Mouse (Mus musculus) cerebellum, adult 9-10 months (tissue): ENCODE results near the gene Gramd4.
"Not testable (repeated sequence)": the region's sequence is repeated elsewhere in the genome, so short reads cannot be mapped to it uniquely, and the experiment has no call there.

Source experiments
- DNase-seq: peaks from one replicate; pipeline ENCODE4 v3.0.0; 2022

The Gramd4 gene

DNA sequence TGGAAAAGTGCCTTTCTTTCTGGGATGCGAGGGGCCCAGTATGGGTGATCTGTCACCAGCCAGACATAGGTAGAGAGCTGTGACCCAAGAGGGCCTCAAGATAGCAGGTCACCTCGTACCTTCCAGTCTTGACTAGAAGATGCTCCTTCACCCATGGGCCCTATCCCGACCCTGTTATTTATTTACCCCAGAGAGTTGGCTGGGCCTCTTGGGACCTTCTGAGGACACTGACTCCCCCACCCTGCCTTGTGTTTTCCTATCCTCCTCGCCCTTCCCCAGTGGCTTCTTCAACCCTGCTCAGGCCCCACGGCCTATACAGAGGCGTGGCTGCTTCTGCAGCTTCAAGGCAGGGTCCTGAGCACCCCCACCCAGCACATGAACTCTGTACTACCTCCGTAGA is 61.7 kb downstream of the Gramd4 start:
- DNase-seq = no peak

DNA sequence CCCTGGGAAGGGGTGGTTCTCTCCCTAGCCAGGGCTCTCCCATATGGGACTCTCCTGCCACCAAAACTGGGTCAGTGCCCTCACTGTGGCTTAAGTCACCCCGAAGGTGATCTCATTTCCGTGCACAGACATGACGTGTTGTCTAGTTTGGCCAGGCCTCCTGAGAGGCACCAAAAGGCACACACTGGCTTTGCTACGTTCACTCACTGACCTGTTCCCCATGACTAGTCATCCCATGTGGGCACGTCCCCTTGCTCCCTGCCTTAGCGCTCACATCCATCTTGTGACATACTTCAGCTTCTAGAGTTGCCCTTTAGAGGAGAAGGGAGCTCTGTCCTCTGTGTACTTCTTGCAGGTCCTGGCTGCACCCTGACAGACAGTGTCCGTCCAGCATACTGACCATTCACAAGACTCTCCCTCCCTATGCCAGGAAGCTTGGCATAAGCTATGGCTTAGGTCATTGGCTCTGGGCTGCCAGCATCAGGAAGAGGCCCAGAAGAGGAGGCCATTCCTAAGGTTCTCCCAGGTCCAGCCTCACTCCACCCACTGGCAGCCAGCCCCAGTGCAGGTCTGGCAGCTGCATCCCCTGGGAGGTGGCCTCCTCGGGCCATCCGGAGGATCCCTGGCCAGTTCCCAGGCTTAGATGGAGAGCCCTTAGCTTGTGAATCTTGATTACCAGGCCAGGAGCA is 64.9 kb downstream of the Gramd4 start:
- DNase-seq = peak; percentile 89

DNA sequence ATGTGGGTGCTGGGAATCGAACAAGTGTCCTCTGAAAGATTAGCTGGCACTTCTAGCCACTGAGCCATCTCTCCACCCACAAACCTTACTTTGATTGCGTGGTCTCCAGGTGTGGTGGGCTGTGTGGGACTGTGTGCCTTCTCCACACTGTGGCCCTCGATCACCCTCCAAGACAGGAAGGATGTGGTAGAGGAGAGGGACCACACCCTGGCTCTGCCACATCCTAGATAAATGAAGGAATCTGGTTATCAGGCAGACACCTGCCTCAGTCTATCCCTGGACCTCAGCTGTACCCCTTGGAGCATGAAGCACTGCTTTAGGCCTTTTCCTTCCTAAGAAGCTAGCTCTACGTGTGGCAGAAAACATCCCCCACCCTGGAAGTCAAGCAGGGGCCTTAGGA is 65.9 kb downstream of the Gramd4 start:
- DNase-seq = peak; percentile 30

DNA sequence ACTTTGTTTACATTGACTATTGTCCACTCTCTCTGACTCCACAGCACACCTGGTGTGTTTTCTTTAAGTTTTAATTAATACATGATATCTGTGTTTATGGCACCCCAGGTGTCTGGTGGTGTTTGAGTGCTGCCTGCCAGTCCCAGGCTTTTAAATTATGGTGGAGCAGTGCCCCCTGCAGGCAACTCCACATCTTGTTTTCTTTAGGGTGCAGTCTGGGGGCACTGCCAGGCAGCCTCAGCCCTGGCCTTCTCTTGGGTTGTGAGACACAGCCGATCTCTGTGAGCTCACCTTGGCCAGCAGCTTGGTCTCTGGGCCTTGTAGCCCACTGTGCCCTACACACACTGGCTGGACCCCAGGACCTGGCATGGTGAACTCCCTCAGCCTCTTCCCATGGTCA is 66.9 kb downstream of the Gramd4 start:
- peak; percentile 85 for DNase-seq

DNA sequence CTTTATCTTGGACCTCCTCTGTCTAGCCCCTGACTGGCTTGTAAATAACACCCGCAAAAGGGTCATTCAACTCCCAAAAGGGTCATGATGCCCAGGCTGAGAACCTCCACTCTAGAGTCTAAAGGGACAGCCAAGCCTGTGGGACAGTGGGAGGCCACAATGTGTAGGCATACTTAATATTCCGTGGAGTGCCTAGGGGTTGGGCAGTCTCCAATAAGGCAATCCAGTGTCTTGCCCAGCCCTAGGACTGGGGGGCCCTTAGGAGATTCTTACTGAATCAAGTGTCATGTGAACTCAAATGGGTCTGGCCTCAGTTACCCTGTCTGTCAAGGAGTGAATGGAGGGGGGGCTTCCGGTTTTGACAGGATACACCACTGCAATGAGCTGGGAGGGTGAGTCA is 71.5 kb downstream of the Gramd4 start:
- DNase-seq = no peak

DNA sequence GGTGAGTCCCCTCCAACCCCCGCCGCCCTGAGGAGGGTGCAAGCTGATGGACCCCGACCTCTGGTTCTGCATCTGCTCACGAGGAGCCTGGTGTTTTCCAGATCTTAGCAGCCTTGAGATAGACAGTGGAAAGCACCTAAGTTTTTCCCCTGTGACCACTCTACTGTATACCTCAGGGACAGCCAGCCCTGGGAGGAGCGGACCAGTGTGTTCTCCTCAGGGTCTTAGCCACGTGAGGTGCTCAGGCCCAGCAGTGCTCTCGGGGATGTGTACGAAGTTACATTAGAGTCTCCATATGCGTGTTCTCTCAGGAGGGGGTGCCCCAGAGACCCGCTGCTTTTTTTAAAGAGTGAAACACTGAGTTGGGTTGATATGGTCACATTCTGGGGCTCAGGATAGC is 73.2 kb downstream of the Gramd4 start:
- no peak for DNase-seq

DNA sequence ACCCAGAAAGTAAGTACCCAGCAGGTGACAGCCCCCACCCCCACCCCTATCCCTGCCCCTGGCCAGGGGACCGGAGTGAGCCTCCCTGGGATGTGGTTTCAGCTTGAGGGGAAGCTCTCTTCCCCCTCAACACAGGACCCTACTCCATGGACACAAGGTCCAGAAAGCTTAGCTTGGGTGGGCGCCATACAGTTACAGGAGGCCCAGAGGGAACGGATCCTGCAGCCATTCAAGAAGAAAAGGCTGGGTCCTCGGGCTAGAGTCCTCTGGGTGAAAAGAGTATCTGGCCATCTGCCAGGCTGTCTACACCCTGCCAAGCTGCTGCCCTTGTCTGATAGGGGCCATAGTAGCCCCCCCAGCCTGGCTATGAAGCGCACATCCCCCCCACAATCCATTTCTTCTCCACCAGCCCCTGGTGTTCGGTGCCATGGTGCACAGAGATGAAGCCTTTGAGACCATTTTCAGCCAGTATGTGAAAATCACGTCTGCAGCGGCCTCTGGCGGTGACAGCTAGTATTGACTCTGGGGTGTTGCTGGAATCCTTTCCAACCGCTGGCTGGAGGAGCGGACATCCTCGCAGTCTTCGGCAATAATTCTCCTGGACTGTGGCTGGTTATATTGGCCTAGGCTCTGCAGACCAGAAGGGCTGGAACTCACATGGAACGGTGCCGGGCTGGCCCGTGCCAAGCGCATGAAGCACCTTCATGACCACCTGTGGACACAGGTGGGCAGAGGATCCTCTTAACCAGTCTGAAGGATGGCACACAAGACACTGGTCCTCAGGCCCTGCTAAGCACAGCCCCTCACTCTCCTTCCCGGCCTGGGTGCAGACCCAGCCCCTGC is 77.7 kb downstream of the Gramd4 start:
- DNase-seq = peak; percentile 84

DNA sequence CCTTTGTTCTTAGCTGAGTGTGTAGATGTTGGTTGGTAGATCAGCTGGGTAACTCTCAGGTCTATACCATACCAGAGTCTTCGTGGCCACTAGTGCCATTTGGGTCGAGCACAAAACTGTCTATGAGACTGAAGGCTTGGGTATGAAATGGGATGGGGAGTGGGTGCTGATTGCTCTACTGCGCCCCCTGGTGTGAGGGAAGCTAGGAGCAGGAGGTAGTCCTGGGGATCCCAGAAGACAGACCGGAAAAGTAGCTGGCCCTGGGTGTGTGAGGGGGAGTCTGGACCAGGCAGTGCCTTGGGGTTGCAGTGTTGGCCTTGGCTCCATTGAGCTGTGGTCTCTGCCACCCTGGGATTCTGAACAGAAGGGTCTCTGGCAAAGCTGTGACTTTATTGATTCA is 80.1 kb downstream of the Gramd4 start:
- no peak for DNase-seq

DNA sequence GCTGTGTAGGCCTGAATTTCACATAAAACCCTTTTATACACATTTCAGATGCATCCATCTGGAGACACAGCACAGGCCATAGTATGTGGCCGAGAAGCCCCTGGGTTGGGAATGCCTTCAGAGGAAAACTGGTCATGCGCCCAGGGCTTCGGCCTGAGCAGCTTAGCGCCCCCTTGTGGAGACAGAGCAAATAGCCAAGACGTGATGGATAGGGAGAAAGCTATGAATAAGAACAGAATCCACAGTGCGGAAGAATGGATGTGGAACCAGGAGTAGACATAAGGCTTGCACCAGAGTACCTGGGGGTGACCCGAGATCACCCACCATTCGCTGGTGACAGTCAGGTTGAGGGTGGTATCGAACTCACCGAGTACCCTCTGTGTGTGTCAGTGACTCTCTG is 82.8 kb downstream of the Gramd4 start:
- peak; percentile 66 for DNase-seq

DNA sequence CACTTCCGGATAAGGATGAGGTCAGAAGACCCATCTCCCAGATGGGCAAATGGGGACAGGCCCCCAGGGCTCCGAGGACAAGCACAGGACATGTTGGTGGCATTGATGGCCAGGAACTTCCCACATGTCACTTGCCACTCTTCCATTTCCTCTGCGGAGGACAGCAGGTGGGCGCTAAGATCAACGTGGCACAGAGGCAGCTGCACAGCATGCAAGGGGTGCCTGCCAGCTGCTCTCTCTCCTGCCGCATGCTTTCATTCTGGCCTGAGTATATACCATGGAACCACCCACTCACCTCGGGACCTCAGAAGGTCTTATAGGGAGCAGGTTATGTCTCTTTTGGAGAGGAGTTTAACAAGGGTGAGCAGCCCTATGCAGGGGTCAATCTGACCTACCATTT is 87.1 kb downstream of the Gramd4 start:
- DNase-seq = no peak

DNA sequence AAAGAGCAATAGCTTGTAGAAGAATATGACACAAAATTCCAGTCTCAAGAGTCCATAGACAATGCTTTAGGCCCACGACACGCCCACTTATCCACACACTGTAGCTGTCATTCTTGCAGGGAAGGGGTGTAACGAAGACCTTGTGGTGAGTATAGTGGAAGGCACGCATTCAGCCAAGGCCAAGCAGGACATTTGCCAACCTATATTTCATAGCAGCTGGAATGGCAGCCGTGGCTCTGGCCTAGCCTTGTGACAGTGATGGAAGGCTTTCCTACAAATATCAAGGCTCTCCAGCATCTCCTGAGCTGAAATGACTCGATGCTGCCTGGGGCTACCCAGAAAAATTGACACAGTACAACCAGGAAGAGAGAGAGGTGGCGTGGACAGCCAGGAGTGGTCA is 87.6 kb downstream of the Gramd4 start:
- no peak for DNase-seq

DNA sequence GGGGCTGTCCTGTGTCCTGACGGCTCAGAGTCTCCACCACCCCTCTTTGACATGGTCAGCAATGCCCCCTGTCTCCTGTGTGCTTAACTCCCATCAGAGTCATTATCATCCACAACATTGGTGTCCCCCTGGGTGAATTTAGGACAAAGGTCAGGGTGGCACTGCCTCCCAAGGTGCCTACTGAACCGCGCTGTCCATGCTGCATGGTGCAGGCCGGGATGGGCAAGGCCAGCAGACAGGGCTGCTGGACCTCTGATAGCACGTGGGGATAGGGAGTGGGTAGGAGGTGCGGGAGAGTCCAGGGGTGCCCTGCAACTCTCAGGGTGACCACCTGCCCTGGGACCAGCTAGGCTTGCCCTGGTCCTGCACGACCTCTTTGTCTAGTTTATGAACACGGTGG is 89.4 kb downstream of the Gramd4 start:
- DNase-seq = no peak

DNA sequence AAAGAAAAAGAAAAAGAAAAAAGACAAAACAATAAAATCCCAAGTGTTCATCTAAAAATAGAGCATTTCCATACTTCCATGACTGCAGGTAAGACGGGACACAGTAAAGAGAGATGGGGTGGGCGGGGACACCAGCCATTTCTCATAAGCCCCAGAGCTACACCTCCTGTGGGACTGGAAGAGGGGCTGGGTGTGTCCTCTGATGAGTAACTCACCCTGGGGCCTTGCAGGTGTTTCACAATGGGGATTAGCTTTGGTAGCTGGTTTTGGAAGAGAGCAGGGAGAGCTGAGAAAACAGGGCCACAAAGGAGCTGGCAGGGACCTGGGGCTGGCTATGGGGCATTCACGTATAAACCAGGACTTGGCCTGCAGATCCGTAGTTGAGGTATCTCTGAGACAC is 93.1 kb downstream of the Gramd4 start:
- no peak for DNase-seq

DNA sequence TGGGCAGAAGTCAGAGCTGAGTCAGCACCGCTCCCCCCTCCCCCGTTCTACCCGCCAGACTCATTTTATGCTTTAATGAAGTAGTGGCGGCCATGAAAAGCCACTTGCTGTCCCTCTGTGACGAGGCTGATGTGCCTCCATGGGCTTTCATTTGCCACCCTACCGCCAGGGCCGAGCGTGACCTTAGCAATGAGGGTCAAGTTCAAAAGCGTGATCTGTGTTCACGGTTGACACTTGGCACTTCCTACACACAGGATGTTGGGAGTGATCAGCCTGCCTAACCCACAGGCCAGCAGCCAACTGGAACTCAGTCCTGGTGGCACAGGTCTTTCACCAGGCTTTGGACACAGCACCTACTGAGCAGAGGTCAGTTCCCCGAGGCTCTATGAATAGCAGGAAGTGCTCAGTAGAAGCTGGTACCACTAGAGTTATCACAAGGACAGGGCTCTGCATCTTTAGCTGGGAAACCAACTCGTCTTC is 96.0 kb downstream of the Gramd4 start:
- DNase-seq = no peak

DNA sequence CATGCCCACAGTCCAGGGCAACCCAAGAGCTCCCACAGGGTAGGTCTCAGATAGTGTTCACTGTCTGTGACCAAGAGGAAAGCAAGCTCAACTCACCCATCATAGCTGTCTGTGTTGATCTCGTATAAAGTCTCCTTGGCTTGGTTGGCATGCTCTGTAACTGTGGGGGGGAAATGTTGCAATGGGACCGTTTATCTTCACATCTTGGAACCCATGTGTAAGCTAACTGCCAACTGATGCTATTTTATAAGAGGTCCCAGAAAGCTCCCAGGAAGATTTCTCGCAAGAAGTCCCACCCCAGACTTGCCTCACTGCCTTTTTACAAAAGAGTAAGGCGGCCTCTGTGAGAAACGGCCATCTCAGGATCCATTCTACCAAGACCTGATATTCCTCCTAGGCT is 99.0 kb downstream of the Gramd4 start:
- no peak for DNase-seq

DNA sequence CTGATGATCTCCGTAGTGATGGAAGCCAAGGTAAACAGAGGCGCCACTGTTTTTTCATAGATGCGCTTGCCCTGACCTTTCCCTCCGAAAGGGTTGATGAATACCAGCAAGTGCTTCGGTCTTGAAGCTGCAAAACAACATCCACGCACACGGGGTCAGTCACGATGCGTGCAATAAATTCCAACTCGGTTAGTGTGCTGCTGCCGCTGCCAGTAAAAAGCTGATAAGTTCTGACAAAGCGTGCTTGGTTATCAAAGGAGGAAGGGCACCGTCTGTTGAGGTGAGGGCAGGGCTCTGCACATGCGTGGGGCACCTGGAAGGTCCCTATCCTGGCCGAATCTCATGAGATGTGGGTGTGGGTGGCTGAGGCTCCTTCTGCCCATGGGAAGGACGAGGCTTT is 101.6 kb downstream of the Gramd4 start:
- no peak for DNase-seq

DNA sequence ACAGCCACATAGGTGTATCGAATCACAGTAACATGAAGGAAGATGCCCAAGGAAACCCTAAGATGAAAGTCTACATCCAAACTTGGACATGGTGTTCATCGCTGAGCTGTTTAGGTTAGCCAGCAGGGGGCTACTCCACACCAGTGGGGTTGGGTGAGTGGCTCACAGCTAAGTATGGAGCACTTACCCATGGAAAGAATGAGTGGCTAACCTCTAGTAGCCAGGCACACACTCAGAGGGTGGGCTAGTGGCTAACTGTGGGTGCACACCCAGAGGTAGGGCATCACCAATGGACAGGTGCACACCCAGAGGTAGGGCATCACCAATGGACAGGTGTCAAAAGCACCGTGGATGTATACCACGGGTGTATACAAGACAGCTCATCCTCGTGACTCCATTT is 102.2 kb downstream of the Gramd4 start:
- no peak for DNase-seq

DNA sequence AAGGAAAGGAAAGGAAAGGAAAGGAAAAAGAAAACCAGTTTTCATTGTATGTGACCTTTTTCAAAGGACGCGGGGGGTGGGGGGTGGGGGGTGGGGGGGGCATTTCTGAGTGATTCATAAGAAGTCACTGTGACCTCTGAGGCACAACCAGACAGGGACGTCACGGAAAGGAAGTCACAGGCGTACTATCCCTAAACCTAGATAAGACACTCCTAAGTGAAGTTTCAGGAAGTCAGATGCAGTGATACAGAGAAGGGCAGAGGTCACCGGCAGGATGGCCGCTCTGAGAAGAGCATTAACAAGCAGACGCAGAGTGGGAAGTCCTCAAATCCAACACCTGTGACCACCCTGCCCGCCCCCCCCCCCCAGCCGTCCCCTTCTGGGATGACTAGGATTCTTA is 103.4 kb downstream of the Gramd4 start:
- DNase-seq = no peak

DNA sequence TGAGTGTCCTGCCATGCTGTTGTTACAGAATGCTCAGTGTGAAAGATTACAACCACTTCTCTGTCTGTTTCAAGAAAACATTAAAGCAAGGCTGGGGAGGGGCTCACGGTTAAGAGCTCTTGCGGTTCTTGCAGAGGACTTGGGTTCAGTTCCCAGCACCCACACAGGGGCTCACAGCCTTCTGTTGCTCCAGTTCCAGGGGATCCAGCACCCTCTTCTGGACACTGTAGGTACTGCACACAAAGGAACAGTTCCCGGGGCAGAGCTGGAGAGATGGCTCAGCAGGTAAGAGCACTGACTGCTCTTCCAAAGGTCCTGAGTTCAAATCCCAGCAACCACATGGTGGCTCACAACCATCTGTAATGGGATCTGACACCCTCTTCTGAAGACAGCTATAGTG is 104.3 kb downstream of the Gramd4 start:
- DNase-seq = not testable (repeated sequence)

DNA sequence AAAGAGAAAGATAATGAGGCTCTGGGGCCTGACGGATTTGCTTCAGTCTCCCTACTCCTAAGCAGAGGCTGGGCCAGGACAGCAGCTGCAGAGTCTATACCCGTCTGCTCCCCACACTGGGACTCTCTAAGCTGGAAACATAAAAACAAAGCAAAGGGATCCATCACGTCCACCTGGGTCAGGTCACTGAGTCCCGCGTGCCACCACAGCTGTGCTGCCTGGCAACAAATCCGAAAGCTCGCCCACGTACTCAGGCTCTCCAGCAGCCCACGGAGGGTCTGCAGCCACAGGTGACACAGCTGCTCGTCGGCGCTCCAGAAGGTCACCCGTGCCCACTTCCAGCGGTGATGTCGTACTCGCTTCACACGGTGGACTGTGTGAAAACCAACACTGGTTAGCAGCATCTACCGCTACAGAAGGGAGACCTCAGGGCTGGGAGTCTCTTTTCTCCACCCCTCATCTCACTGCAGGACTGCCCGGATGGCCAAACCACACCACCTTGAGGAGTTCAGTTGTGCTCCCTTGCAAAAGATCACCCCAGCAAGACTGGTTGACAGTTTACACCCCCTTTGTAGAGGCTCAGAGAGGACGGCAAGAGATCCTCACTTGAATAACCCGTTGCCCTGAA is 107.3 kb downstream of the Gramd4 start:
- DNase-seq = no peak

DNA sequence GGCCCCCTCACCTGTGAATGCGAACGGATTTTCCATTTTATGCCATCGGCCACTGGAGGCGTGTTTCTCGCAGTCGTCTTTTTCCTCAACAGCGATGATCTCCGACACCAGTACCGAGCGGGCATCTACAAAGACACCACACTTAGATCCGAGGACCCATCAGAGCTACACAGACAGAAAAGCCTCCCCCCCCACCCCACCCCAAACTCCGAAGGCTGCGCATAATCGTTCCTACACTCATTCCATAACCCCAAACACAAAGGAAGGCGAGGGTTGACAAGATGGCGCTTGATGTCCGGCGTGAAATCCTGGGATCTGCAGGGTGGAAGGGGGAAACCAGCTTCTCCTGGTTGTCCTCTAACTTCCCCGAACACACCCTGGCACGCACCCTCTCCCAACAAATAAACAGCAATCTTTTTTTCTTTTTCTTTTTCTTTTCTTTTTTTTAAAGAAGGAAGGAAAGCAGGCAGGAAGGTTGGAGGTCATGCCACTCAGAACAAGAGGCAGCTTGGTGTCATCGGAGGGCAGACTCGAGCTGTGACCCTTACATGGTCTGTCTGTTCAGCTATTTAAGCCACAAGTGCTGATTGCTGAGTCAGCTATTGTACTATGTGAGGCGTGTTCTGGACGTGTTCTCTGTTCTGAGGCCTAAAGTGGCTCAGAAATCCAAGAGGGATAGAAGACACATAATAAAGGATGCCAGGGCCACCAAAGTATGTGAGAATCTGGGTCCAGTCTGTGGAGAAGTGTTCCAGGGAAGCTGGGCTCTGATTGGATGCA is 108.5 kb downstream of the Gramd4 start:
- peak; percentile 46 for DNase-seq

DNA sequence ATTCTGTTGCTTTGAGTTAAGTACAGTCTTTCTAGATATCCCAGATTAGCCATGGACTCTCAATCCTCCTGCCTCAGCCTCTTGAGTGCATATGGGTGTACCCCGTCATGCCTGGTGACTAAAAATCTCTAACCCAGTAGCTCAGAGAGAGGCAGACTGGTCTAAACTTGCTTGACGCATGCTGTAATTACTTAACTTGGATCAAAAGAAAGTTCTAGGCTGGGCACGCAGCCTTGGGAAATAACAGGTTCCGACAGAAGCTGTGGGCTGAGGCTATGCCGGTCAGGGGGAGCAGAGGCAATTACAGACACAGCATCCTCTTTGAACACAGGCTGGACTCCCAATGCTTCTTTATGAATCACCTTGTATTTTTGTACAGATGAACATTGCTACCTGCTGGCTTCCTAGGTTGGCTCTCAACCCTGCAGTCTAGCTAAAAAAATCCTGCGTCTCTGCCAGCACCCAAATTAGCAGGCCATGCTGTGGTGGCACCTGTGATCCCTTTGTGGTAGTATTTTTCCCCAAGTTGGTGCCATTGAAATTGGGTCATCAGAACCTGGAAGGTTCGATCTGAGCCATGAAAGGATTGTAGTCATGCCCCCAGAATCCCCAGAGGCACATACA is 109.6 kb downstream of the Gramd4 start:
- DNase-seq = peak; percentile 94
